Mouse (Mus musculus): ENCODE measurements around the gene Loxl3. TPM values are rescaled to one million over a fixed set of nuclear protein-coding genes. Genes with fewer than 3 reads are reported as not detected.
A peak's percentile ranks its signal among the peaks of the same experiment; 100 is the strongest.

Loxl3 gene
- polyA plus RNA-seq, 1 experiment from 2014 or later = 4.7 TPM

GRCm38 (mm10) chr6:83058725-83059124 lies 24.8 kb downstream of the Loxl3 start:
- TF ChIP-seq CTCF (IDR thresholded peaks at IDR 0.05; ENCODE audit: low read depth) = no peak
- 72% methylated on average over 2 of the region's 2 CpGs for WGBS
- Histone ChIP-seq H3K36me3 (ENCODE audit: control insufficient read depth, insufficient read depth) (peaks cover 27% of the 10 kb centered on the region; the same call in 1 of the 2 replicates), H3K4me1 (replicated peaks; ENCODE audit: control insufficient read depth, insufficient read depth, low read length) (0 out of 2 replicates have a peak, but pooled peaks cover 4% of the 10 kb centered on the region), H3K27me3 (replicated peaks; ENCODE audit: control insufficient read depth, insufficient read depth, low read length) (peaks cover 11% of the 10 kb centered on the region), H3K4me2 (replicated peaks; ENCODE audit: low read depth) (peak overlapping the region; percentile 72), H3K9ac (ENCODE audit: low read depth, low read length) (peak overlapping the region; percentile 48), H3K4me3 (ENCODE audit: low read depth, low read length) (peak overlapping the region; percentile 46), H3K27ac (ENCODE audit: low read depth, low read length) (peak overlapping the region; percentile 89), H3K9me3 (ENCODE audit: control insufficient read depth) (no peaks in the 10 kb centered on the region)
- no peak for ATAC-seq

GRCm38 (mm10) chr6:83065995-83066394 lies 32.0 kb downstream of the Loxl3 start:
- Histone ChIP-seq H3K27me3 (replicated peaks; ENCODE audit: control insufficient read depth, insufficient read depth, low read length) (peaks cover 79% of the 10 kb centered on the region), H3K9ac (ENCODE audit: low read depth, low read length) (no peak overlapping the region), H3K27ac (ENCODE audit: low read depth, low read length) (no peak overlapping the region), H3K4me1 (replicated peaks; ENCODE audit: control insufficient read depth, insufficient read depth, low read length) (no peaks in the 10 kb centered on the region; the same call in 1 of the 2 replicates), H3K4me2 (replicated peaks; ENCODE audit: low read depth) (no peak overlapping the region), H3K9me3 (ENCODE audit: control insufficient read depth) (no peaks in the 10 kb centered on the region), H3K36me3 (ENCODE audit: control insufficient read depth, insufficient read depth) (peaks cover 11% of the 10 kb centered on the region; the same call in 1 of the 2 replicates), H3K4me3 (ENCODE audit: low read depth, low read length) (no peak overlapping the region)
- TF ChIP-seq CTCF (IDR thresholded peaks at IDR 0.05; ENCODE audit: low read depth) = no peak
- no peak for ATAC-seq
- WGBS = 42% methylated on average over 8 of the region's 8 CpGs

GRCm38 (mm10) chr6:83066441-83066840 lies 32.5 kb downstream of the Loxl3 start:
- no peak for ATAC-seq
- Histone ChIP-seq H3K4me1 (replicated peaks; ENCODE audit: control insufficient read depth, insufficient read depth, low read length) (no peaks in the 10 kb centered on the region; the same call in 1 of the 2 replicates), H3K27me3 (replicated peaks; ENCODE audit: control insufficient read depth, insufficient read depth, low read length) (peaks cover 83% of the 10 kb centered on the region), H3K27ac (ENCODE audit: low read depth, low read length) (no peak overlapping the region), H3K36me3 (ENCODE audit: control insufficient read depth, insufficient read depth) (peaks cover 7% of the 10 kb centered on the region; the same call in 1 of the 2 replicates), H3K4me3 (ENCODE audit: low read depth, low read length) (no peak overlapping the region), H3K9me3 (ENCODE audit: control insufficient read depth) (no peaks in the 10 kb centered on the region), H3K9ac (ENCODE audit: low read depth, low read length) (no peak overlapping the region), H3K4me2 (replicated peaks; ENCODE audit: low read depth) (no peak overlapping the region)
- TF ChIP-seq CTCF (IDR thresholded peaks at IDR 0.05; ENCODE audit: low read depth) = no peak
- WGBS = 49% methylated on average over 6 of the region's 6 CpGs

GRCm38 (mm10) chr6:83068221-83068620 lies 34.2 kb downstream of the Loxl3 start:
- Histone ChIP-seq H3K4me1 (replicated peaks; ENCODE audit: control insufficient read depth, insufficient read depth, low read length) (no peaks in the 10 kb centered on the region; the same call in 1 of the 2 replicates), H3K4me2 (replicated peaks; ENCODE audit: low read depth) (peak overlapping the region; percentile 63), H3K9ac (ENCODE audit: low read depth, low read length) (no peak overlapping the region), H3K4me3 (ENCODE audit: low read depth, low read length) (peak overlapping the region; percentile 39), H3K27me3 (replicated peaks; ENCODE audit: control insufficient read depth, insufficient read depth, low read length) (peaks cover 92% of the 10 kb centered on the region), H3K27ac (ENCODE audit: low read depth, low read length) (no peak overlapping the region), H3K9me3 (ENCODE audit: control insufficient read depth) (no peaks in the 10 kb centered on the region), H3K36me3 (ENCODE audit: control insufficient read depth, insufficient read depth) (no peaks in the 10 kb centered on the region; the same call in 1 of the 2 replicates)
- no peak for TF ChIP-seq CTCF (IDR thresholded peaks at IDR 0.05; ENCODE audit: low read depth)
- ATAC-seq = no peak
- 13% methylated on average over 8 of the region's 8 CpGs for WGBS

GRCm38 (mm10) chr6:83068706-83069487 lies 34.9 kb downstream of the Loxl3 start:
- Histone ChIP-seq H3K27ac (ENCODE audit: low read depth, low read length) (no peak overlapping the region), H3K9ac (ENCODE audit: low read depth, low read length) (no peak overlapping the region), H3K4me3 (ENCODE audit: low read depth, low read length) (peak overlapping the region; percentile 39), H3K36me3 (ENCODE audit: control insufficient read depth, insufficient read depth) (no peaks in the 10 kb centered on the region; the same call in 1 of the 2 replicates), H3K4me1 (replicated peaks; ENCODE audit: control insufficient read depth, insufficient read depth, low read length) (no peaks in the 10 kb centered on the region; the same call in 1 of the 2 replicates), H3K27me3 (replicated peaks; ENCODE audit: control insufficient read depth, insufficient read depth, low read length) (peaks cover 91% of the 10 kb centered on the region), H3K9me3 (ENCODE audit: control insufficient read depth) (no peaks in the 10 kb centered on the region), H3K4me2 (replicated peaks; ENCODE audit: low read depth) (peak overlapping the region; percentile 63)
- WGBS = 1% methylated on average over 78 of the region's 81 CpGs
- no peak for ATAC-seq
- no peak for TF ChIP-seq CTCF (IDR thresholded peaks at IDR 0.05; ENCODE audit: low read depth)

- Histone ChIP-seq H3K27ac (ENCODE audit: low read depth, low read length) (no peak overlapping the region), H3K27me3 (replicated peaks; ENCODE audit: control insufficient read depth, insufficient read depth, low read length) (peaks cover 91% of the 10 kb centered on the region), H3K4me3 (ENCODE audit: low read depth, low read length) (peak overlapping the region; percentile 39), H3K9ac (ENCODE audit: low read depth, low read length) (no peak overlapping the region), H3K9me3 (ENCODE audit: control insufficient read depth) (no peaks in the 10 kb centered on the region), H3K36me3 (ENCODE audit: control insufficient read depth, insufficient read depth) (no peaks in the 10 kb centered on the region; the same call in 1 of the 2 replicates), H3K4me2 (replicated peaks; ENCODE audit: low read depth) (peak overlapping the region; percentile 63), H3K4me1 (replicated peaks; ENCODE audit: control insufficient read depth, insufficient read depth, low read length) (no peaks in the 10 kb centered on the region; the same call in 1 of the 2 replicates)
- under 1% methylated on average over 55 of the region's 69 CpGs for WGBS
- no peak for ATAC-seq
- no peak for TF ChIP-seq CTCF (IDR thresholded peaks at IDR 0.05; ENCODE audit: low read depth)
Observed at GRCm38 (mm10) chr6:83069488-83070246, 35.7 kb downstream of the Loxl3 start.

All from intestine, postnatal 0 days (tissue).